Mouse (Mus musculus) cerebellum, adult 8-10 months (tissue): ENCODE measurements around the gene Snx9.

Source experiments
- DNase-seq: peaks from one replicate; pipeline ENCODE4 v3.0.0; 2022

Gene Snx9

DNA sequence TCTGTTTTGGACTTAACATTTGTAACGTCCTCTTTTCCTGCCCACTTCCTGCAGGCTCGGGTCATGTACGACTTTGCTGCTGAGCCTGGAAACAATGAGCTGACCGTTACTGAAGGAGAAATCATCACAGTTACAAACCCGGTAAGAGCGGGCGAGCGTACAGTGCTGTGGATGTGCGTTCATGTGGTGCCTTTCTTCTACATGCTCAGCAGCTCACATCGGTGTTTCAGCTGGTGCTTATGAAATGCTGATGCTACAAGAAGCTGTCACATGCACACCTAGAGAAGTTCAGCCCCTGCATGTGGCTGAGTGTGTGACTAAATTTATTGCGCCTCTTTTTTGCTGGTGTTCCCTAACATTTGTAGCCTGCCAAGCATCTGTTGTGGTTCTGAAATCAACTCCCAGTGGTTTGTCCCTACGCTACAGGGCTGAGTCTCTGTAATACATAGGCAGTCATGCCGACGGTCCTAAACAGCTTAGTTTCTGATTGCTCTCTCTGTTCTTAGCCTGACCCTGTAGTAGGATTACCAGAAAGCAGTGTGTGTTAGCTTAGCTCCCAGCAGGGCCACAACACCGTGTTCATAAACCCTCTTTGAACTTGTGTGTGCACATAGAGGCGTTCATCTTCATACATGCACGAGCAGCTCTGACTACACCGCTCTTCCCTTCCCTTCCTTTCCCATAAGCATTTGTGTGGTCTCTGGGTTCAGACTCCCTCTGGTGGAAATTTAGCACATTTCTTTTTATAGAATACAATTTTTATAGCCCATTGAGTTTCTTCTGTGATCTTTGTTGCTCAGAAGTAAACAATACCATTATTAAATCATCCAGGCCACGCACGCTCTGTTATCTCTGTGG is 46.0 kb downstream of the Snx9 start:
- DNase-seq = no peak

GRCm38 (mm10) chr17:5890429-5890828 is 49.3 kb downstream of the Snx9 start:
- DNase-seq = peak; percentile 73

DNA sequence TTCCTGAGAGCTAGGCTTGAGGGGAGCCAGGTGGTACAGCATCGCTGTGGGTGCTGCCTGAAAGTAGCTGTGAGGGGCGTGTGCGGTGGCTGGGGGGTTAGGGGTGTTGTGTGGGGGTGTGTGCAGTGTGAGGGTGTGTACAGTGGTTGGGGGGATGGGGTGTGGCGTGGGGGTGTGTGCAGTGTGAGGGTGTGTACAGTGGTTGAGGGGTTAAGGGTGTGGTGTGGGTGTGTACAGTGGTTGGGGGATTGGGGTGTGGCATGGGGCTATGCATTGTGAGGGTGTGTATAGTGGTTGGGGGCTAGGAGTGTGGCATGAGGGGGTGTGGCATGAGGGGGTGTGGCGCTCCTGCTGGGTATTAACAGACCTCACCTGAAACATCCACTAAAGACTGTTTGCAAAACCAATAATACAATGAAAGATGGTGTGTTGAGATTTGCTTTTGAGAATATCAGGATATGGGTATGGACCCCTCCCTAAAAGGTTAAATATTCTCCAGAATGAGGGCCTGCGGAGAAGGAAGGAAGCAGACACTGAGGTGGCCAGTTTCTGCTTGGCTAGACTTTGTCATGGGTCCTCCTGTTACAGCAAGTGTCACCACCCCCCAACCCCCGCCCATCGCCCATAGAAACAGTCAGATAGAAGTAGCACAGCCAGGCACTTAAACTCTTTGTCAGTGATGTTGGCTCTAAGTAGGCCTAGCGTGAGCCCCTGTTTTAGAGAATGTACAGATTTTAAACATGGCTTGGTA is 51.0 kb downstream of the Snx9 start:
- DNase-seq = no peak

- DNase-seq = no peak
Observed at GRCm38 (mm10) chr17:5893092-5893491, 52.0 kb downstream of the Snx9 start.

- DNase-seq = no peak
Observed at GRCm38 (mm10) chr17:5893574-5894148, 52.5 kb downstream of the Snx9 start.

DNA sequence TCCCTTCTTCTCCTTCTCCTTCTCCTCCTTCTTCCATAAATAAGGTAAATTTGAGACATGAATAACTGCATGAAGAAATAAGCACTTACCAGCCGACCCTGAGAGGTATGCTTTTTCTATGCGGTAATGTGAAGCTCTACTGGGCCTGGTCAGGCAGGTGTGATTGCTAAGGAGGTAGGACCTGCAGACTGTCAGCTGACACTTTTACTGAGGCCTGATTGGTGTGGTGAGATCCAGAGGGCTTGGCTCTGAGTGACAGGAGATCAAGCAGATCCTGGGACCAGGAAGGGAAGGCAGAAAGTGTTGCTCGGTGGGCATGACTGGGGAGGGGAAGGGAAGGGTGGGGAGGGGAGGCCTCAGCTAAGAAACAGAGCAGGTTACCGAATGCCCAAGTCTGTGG is 54.9 kb downstream of the Snx9 start:
- DNase-seq = no peak

DNA sequence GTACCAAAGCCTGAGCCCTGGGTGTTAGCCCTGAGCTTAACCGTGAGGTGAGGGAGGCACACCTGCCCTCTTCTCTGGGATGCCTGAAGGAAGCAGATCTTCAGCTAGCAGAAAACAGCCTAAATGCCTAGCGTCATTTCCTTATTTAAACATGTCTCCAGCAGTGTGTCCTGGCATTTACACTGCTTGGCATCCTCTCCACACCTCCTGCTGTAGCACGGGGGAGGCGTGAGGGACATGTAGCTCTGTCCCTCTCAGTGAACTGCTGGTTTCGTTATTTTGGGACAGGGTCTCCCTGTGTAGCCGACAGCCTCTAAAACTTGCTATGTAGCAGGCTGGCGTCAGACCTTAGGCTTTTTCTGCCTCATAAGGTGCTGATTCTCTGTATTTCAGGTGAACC is 55.5 kb downstream of the Snx9 start:
- DNase-seq = no peak

- no peak for DNase-seq
Observed at GRCm38 (mm10) chr17:5897326-5898200, 56.4 kb downstream of the Snx9 start.

DNA sequence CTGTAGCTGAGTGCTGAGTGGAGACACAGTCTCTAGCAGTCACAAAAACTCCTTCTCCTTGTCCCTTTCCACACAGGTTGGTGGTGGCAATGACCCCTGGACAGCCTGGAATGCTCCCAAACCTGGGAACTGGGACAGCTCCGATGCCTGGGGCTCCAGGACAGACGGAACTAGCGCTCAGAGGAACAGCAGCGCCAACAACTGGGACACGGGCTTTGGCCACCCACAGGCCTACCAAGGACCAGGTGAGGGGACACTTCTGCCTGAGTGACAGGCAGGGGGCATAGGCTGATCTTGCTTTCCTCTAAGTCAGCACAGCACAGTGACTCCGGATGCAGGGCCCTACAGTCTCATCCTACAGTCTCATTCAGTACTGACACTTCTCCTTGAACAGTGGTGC is 58.1 kb downstream of the Snx9 start:
- no peak for DNase-seq

- no peak for DNase-seq
Observed at GRCm38 (mm10) chr17:5901381-5901780, 60.3 kb downstream of the Snx9 start.

DNA sequence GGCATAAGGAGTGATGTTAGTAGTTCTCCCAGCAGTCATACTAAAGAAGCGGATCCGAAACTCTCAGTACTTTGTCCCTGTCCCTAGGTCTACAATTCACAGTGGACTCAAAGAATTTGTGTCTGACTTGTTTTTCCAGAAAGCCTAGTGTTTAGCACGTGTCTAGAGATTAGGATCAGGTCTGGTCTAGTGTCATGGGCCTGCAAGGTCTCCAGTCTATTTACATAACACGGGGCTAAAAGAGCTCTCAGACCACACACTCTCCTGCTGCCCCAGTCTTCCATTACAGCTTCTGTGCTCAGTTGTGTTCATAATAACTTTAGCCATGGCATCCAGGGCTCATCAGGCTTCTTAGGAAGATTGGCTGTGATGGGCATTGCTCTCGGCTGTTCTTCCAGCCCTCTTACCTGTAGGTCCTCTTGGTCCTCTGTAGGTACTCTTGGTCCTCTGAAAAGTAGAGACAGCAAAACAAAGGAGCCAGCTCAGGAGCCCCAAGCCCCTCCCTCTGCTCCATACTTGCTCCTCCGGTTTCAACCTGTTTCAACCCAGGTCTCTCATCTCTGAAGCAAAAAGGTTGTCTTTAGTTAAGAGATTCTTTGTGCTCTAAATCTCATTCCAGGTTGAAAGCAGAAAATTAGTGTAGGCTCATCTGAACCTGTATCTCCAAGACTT is 62.6 kb downstream of the Snx9 start:
- DNase-seq = no peak

DNA sequence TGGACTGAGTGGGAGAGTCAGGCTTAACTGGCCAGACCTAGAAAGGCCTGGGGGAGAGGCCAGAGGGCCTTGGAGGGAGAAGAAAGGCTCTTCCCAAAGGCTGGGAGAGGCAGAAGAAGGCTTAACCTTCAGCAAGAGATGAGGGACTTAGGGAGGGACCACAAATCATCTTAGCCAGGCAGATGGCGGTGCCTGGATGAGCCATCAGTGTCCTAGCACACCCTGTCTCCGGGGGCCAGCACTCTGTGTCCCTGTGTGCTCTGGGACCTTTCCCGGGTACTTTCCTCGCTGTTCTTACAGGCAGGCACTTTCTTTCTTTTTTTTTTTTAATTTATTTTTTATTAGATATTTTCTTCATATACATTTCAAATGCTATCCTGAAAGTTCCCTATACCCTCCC is 68.6 kb downstream of the Snx9 start:
- DNase-seq = no peak

DNA sequence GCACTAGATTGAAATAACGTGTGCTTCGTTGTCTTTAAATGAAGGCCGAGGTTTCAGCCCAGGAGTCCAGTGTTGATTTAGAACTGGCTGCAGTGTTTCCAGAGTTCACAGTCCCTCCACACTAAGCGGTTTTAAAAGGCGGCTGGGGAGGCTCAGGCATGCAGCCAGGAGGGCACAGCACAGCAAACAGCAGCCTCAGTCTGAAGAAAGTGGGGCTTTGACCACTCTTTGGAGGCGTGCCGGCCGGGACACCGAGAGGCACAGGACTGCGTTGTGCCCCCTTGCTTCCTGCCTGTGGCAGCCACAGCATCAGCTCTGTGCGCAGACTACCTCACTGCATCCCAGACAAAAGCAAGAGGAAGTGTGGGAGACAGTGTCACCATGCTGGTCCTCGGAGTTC is 70.5 kb downstream of the Snx9 start:
- DNase-seq = no peak

- DNase-seq = no peak
Observed at GRCm38 (mm10) chr17:5912797-5913196, 71.7 kb downstream of the Snx9 start.

DNA sequence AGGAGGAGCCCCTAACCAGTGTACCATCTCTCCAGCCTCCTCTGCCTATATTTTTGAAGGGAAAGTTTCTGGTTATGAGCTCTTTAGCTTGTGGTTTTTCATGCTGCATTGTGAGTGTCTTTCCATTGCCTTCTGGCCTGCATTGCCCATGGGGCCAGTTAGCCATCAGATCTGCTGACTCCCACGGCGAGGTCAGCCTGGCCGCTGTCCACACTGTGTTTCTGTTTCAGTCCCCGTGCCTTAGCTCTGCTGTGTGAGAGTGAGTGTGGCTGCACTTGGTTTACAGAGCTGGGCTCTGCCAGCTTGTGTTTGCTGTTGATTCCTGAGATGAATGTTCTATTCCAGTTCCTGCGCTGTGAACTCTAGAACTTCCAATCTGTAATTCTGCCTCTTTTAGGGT is 73.1 kb downstream of the Snx9 start:
- DNase-seq = no peak

DNA sequence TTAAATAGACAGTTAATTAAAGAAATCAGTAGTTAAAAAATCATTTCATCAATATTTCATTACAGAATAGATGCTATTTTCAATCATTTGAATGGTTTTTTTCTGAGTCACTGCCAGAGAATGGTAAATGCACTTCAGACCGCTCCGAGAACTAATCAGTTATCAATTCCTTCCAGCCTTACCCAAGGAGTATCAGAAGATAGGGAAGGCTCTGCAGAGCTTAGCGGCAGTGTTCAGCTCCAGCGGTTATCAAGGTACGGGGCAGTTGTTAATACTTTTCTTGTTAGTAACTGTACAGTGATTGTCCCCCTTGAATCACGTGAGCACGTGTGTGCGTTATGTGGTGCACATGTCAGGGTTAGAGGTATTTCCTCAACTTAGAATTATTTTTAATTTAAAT is 80.8 kb downstream of the Snx9 start:
- DNase-seq = no peak

GRCm38 (mm10) chr17:5923281-5923680 is 82.2 kb downstream of the Snx9 start:
- no peak for DNase-seq

- no peak for DNase-seq
Observed at GRCm38 (mm10) chr17:5924238-5924637, 83.1 kb downstream of the Snx9 start.

- no peak for DNase-seq
Observed at GRCm38 (mm10) chr17:5926710-5927109, 85.6 kb downstream of the Snx9 start.

- DNase-seq = no peak
Observed at GRCm38 (mm10) chr17:5929031-5929430, 87.9 kb downstream of the Snx9 start.

DNA sequence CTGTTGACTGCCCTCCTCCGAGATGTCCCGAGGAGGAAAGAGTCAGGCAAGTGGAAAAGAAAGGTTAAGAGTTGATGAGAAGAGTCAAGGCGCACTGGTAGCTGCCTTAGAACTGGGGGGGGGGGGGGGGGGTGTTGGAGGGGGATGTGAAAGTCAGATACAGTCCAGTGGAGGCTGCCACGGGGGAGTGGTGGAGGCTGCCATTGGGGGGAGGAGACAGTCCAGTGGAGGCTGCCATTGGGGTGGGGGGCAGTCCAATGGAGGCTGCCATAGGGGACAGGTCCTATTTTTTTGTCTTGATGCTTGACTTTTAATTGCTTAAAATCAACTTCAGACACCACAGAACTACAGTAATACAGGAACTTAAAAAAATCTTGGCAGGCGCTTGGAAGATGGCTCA is 91.0 kb downstream of the Snx9 start:
- no peak for DNase-seq

GRCm38 (mm10) chr17:5934554-5935324 is 93.6 kb downstream of the Snx9 start:
- peak; percentile 54 for DNase-seq
